Mouse (Mus musculus) heart, adult 2 months (tissue): ENCODE measurements around the gene Rnf222.

Source experiments
- CTCF ChIP-seq: fragments of 200-600 bp; IDR thresholded peaks from 2 replicates; pipeline ENCODE4 v1.8.1; 2022; ENCODE audit warnings: antibody characterized with exemption, mild to moderate bottlenecking, moderate library complexity
- EP300 ChIP-seq: fragments of 200-500 bp; IDR thresholded peaks from 2 replicates; pipeline ENCODE4 v1.6.1; 2011; ENCODE audit warnings: low read depth, low read length, control low read depth; ENCODE audit not compliant: insufficient read depth
- POLR2A ChIP-seq: fragments of 200-500 bp; IDR thresholded peaks from 2 replicates; pipeline ENCODE4 v1.6.1; 2011; ENCODE audit warnings: mild to moderate bottlenecking, low read depth, low read length, control low read depth; ENCODE audit not compliant: insufficient read depth

DNA sequence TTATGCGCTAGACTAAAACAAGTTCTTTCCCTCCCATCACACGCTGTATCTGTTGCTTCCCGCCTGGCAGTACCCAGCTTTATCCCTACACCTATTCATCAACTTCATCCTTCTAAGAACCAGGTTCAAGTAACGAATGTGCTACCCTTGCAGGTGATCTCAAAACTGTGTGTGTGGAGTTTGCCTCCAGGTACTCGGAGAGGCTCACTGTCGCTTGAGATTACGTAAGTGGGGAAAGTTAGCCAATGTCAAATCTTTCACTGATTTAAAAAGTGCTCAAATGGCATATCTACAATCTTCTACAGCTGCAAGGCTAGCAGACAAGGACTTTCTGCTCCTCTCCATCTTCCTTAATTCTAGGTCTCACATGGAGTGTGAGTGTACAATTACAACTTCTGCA, 37.5 kb upstream of the Rnf222 start:
- TF ChIP-seq CTCF (no peak), EP300 (no peak), POLR2A (no peak)
